Mouse (Mus musculus): ENCODE measurements around the gene Tmem97.
"Not testable (repeated sequence)": the region's sequence is repeated elsewhere in the genome, so short reads cannot be mapped to it uniquely, and the experiment has no call there.

The Tmem97 gene

DNA sequence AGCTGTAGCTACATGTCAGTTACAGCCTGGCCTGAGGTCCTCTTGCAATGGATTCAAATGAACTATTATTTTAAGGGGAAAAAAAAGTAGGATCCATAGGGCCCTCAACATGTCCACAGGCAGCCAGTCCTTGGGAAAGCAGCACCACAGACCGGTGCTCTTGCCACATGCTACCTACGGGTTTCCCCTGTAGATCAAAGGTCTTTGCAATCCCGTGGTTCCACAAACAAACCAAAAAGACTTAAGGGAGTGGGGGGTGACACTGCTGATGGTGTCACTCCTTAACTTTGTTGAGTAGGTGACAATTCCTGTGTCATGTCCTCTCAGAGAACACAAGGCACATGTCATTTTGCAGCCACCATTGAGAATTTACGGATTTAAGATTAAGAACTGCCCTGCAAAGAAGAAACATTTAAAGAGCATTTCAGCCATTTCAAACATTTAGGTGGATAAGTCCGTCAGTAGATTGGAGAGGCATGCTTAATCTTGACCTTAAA is 1.0 kb downstream of the Tmem97 start:
- no peak for DNase-seq (ENCODE audit: low spot score in 2 of 2)

GRCm38 (mm10) chr11:78547718-78548460 is 2.7 kb downstream of the Tmem97 start:
- no peak for DNase-seq (ENCODE audit: low spot score in 2 of 2)

- DNase-seq (ENCODE audit: low spot score in 2 of 2), result no peak
Observed at GRCm38 (mm10) chr11:78545181-78545580, 5.4 kb downstream of the Tmem97 start.

DNA sequence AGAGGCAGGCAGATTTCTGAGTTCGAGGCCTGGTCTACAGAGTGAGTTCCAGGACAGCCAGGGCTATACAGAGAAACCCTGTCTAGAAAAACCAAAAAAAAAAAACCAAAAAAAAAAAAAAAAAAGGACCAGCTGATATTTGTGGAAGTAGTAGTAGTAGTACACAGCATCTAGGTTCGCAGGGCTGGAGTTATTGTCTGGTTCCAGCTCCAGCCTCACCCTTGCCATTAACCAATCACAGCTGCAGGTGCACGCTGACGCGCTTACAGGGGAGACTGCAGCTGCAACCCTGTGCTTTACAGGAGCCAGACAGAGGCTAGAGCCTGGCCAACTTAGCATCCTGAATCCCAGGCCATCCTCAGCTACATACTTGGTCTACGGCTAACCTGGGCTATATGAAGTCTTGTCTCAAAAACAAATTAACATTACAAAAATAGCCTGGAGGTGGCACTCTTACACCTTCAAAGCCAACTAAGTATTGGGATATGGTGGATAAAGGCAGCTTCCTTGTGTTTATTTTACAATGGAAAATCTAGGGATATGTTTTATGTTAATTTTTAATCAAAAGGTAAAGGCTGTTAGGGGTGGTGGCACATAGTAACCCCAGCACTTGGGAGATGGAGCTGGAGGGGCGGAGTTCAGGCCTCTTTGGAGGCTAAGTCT is 6.0 kb downstream of the Tmem97 start:
- DNase-seq (ENCODE audit: low spot score in 2 of 2), result no peak

DNA sequence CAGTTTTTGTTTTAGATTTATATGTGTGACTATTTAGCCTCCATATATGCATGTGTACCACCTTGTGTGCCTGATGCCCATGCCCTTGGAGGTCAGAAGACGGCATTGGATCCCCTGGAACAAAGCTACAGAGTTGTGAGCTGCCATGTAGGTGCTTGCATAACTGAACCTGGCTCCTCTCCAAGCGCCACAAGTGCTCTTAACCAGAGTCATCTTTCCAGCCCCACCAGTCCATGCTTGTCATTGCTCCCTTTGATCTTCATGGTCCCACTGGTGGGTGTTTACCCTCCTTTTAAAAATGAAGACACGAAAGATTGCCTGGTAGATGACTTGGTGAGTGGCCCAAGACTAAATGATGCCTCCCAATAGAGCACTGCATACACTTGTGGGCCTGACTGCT is 10.2 kb downstream of the Tmem97 start:
- no peak for DNase-seq (ENCODE audit: low spot score in 2 of 2)

DNA sequence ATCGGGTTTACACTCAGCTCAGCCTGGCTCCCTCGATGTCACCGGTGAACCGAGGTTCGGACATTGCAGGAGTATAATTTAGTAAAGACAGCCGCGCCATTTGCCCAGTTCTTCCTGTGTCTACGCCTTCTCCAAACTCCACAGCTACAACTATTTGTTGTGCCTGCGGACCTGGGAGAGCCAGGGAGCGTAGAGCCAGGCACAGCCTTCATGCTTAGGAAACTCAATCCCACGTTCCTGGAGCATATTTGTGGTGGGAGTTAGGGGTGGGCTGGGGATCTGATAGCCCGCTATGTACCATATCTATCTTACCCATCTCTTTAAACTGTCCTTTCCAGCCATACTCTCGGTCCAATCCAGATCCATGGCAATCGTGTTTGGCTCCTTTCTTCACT is 13.9 kb downstream of the Tmem97 start:
- DNase-seq (ENCODE audit: low spot score in 2 of 2), result no peak

DNA sequence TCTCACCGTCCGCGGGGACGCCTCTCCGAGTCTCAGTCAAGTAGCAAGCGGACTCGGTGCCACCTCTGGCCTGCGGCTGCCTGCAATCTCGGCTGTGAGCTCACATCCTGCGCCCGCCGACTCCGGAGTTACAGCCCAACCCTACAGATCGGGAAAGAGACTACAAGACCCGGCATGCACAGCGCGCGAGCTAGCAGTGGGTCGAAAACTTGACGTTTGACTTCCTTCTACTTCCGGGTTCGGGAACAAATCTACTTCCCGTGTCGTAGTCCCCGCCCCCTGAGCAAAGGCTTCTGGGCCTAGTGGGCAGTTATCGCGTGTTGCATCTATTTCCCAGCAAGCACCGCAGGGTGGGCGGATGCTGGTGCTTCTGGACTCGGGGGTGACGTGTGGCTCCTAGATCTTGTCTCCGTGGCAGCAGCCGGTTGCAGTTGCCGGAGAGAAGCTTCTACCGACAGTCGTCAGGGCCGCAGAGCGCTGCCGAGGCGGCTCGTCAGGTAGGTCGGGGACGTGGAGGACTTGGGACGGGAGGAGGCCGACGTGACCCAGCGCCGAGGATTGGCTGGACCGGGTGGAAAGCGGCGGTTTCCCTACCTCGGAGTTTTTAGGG is 14.4 kb downstream of the Tmem97 start, which contains the start of the genes Tnfaip1 and Ift20:
Tnfaip1 (minus strand) TSS at position 253 of the 610 bp plus-strand sequence.
Ift20 (plus strand) TSS at position 282 of the 610 bp plus-strand sequence.
- DNase-seq (ENCODE audit: low spot score in 2 of 2), result peak; percentile 92 to 93

DNA sequence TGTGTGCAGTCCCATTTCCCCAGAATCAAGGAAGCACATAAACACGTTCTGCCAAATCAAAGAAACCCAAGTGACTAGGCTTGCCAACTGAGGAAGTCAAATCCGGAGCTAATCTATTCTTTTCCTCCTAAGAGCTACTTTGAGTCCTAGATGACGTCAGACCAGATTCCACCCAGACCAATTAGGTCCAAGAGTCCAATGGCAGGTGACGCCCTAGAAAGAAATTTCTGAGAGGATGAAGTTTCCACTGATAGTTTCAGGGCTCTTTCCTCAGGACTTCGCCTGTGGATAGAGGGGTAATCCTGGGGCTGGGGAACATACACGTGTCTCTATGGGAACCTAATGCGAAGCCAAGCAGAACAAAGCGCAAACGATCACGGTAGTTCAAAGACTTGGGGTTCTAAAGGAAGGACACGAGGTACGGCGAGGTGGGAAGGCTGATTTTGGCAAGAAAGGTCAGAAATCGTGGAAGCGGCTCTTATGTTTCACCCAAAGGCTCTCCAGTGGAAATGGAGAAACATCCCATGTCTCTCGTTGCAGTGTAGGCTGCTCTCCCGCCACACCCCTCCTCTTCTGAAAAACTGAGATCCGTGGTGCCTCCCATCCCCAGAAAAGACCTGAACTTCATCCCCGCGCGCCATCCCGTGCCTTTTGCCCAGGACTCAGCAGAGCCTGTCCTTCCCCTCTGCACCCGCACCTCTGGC is 15.0 kb downstream of the Tmem97 start:
- DNase-seq (ENCODE audit: low spot score in 2 of 2), result no peak

DNA sequence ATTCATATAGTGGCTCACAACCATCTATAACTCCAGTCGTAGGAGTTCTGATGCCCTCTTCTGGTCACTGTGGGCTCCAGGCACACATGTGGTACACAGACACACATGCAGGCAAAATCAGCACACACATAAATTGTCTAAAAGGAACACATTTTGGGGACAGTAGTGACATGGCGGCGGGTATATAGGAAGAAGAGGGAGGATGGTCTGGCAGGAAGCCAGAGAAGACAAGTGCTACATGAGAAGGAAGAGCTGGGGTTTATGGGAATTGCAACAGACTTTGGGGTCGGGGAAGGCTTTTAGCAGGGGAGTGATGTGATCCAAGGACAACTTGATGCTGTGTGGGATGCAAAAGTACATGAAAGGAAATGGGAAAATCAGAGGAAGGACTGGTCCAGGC is 16.1 kb downstream of the Tmem97 start:
- no peak for DNase-seq (ENCODE audit: low spot score in 2 of 2)

GRCm38 (mm10) chr11:78531515-78531914 is 19.1 kb downstream of the Tmem97 start:
- DNase-seq (ENCODE audit: low spot score in 2 of 2), result not testable (repeated sequence)

DNA sequence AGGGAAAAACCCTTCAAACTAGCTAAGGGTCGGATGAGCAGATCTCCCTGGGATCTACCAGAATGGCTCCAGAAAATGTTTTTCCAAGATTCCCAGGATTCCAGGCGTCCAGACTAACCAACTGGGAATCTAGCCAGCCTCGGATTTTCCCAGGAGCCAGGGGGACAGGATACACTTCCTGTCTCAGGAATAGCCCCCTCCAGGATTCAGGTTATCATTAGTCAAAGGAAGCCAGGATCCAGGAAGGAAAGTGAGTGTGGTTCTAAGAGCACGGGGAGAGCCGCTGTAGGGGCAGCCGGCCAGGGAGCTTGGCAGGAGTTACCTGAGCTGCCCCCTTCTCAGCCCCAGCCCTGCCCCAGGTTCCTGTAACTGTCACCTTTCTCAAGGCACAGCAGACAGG is 19.5 kb downstream of the Tmem97 start:
- DNase-seq (ENCODE audit: low spot score in 2 of 2), result no peak

DNA sequence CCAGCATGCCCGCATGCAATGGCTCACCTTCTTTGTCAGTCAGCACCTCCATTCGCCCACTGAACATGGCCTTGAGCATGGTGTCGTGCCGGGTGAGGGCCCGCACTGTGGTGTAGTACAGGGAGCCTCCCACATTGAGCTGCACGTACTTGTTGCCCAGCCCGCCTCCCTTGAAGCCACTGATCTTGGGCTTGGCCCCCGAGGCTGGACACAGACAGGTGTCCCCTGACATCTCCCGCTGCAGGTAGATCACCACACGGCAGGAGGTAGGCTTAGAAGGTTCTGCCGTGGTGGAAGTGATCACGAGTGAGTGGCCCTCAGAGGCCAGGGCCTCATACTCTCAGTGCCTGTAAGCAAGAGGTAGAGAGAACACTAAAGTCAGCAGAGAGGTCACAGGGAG is 20.6 kb downstream of the Tmem97 start:
- no peak for DNase-seq (ENCODE audit: low spot score in 2 of 2)

- no peak for DNase-seq (ENCODE audit: low spot score in 2 of 2)
Observed at GRCm38 (mm10) chr11:78528714-78529113, 21.9 kb downstream of the Tmem97 start.

DNA sequence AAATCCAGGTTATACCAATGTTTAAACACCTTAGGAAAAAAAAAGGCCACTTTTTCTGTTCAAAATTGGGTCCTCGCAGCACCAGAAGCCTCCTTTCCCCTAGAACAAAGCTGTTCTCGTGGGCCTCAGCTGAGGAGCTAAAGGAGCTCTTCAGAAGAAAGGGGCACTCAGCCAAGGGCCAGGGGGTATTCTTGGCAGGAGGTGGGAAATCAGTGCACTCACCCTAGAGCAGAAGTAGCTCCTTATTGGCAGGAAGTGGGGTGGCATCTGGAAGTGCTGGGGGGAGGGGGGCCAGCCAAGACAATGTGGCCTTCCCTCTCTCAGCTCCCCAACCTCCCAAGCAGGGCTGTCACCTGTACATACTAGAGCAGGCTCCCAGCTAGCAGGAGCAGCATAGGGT is 25.7 kb downstream of the Tmem97 start:
- DNase-seq (ENCODE audit: low spot score in 2 of 2), result no peak

DNA sequence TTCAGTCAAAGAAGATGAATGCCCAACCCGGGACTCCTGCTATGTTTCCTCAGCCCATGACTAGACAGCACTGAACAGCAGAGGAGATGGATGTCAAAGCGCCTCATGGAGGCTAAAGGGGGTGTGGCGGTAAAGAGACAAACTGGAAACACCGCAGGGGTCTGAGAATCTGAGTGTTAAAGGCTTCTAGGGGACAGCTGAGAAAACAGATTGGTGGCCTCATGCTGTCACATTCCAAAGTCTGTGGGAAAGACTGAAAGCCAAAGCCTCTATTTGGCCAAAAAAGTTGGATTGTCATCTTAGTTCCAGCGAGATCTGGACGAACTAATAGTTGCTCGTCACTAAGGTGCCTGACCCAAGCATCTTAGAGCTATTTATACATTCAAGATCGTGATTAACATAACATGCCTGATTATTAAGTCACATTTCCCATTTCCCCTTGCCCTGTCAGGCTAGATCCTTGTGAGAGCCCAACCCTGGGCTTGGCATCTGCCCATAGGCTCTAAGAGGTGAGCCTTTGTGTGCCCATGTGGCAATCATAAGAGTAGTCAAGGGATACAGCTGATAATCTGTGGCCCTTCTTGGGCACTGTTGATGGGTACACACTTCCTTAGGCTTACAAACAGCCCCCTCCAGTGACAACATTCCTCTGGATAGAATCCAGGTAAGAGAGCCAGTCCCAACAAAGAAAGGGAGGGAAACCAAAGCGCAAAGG is 27.2 kb downstream of the Tmem97 start:
- no peak for DNase-seq (ENCODE audit: low spot score in 2 of 2)

DNA sequence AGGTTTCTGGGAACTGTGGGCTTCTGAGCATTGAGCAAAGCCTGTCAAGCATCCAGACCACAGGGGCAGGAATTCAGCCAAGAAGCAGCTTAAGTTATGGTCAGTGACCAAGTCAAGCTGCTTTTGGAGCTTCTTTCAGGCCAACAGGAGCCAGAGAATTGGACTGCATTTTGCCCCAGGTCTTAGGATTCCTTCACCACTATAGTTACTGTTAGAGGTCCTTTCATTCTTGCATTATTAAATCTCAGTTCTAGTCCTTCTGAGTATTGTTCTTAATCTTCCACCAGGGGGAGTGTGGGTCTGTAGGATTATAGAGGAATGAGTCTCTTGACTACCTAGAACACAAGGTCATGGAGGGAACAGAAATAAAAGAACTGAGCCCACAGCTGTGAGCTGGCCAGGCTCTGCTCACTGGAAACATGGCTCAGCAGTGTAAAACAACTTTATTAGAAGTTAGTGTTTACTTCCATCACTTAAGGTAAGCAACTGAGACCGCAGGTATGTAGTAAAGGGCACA is 28.0 kb downstream of the Tmem97 start:
- DNase-seq (ENCODE audit: low spot score in 2 of 2), result no peak

DNA sequence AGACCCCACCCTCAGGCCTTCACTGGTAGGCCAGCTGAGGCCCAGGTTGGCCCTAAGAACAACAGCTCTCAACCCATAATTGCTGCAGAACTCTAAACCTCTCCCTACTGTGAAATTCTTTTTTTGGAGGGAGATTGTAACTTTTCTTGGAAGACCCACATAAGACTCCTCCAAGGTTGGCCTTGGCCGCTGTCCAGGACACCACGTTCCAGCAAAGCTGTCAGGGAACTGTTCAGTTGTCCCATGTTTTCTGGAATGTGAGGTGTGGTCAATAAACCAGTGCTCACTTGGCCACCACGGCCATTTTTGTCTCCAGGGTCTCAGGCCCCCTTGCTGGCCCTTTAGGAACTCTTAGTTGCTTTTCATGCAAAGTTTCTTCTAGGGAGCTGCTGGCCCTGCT is 28.7 kb downstream of the Tmem97 start:
- no peak for DNase-seq (ENCODE audit: low spot score in 2 of 2)

DNA sequence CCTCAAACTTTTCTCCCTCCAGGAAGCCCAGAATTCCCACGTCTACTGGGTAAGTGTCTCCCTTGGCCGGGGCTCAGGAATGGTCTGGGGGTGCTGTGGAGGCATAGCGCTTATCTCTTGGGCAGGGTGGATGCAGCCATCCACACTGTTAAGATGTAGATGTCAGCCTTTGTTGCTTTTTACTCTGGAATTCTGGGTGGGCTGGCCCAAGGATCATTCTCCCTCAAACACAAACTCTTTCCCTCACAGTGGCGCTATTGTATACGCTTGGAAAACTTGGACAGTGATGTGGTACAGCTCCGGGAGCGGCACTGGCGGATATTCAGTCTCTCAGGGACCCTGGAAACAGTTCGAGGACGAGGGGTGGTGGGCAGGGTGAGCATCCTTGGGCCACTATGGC is 31.6 kb downstream of the Tmem97 start:
- DNase-seq (ENCODE audit: low spot score in 2 of 2), result no peak

GRCm38 (mm10) chr11:78515549-78516325 is 34.8 kb downstream of the Tmem97 start:
- no peak for DNase-seq (ENCODE audit: low spot score in 2 of 2)

DNA sequence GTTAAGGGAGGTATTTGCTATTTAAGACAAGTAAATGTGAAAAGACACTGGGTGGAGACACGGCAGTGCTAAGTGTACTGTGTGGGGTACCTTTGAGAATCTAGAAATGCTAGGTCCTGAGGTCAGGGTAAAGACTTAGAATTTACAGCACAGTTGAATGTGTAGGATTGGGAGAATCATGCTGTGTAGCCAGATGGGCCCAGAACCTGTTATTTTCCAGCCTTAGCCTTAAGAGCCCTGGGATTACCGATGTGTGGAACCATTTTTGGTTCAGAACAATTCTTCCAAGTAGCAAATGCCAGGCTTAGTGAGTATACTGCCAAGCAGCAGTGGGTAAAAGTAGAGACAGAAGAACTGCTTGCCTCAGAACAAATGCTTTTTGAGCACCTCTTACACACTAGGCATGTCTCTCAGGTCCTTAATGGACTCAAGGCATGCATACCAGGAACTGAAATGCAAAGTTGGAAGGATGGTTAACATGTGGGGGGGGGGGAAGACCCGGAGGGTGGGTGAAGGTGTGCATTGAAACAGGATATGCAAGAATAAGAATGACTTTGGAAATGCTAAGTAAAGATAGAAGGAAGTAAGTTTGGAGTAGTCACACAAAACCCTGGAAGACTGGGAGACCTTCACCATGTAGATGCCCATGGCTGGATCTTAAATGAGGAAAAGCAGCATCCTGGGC is 37.3 kb downstream of the Tmem97 start:
- DNase-seq (ENCODE audit: low spot score in 2 of 2), result no peak

All from frontal cortex, postnatal 25 days (tissue).